Mouse (Mus musculus) hindbrain, embryonic 13.5 days (tissue): Measurements from ENCODE around the gene Stox1. TPM values are rescaled to one million over a fixed set of nuclear protein-coding genes. Genes with fewer than 3 reads are reported as not detected.

ENCODE experiments used
- ATAC-seq: fragments of 200-750 bp; cut with Nextera tagmentation; 2 replicates; pipeline ENCODE4 v1.8.0; 2017; ENCODE audit warnings: moderate TSS enrichment; ENCODE audit not compliant: low FRiP score
- H3K27ac ChIP-seq: fragments of 300-500 bp; sonication (generic); 2 replicates; pipeline ENCODE4 v1.5.1; 2015; ENCODE audit warnings: inconsistent platforms, mild to moderate bottlenecking, moderate library complexity
- H3K27me3 ChIP-seq: fragments of 300-500 bp; sonication (generic); 2 replicates; pipeline ENCODE4 v1.6.1; 2015; ENCODE audit warnings: mild to moderate bottlenecking, inconsistent platforms
- H3K36me3 ChIP-seq: fragments of 300-500 bp; sonication (generic); 2 replicates; pipeline ENCODE4 v1.6.1; 2015; ENCODE audit warnings: mild to moderate bottlenecking, inconsistent platforms
- H3K4me1 ChIP-seq: fragments of 300-500 bp; sonication (generic); replicated peaks from 2 replicates; pipeline ENCODE4 v1.6.1; 2015; ENCODE audit warnings: inconsistent platforms
- H3K4me2 ChIP-seq: fragments of 300-500 bp; sonication (generic); 2 replicates; pipeline ENCODE4 v1.6.1; 2015; ENCODE audit warnings: inconsistent platforms, mild to moderate bottlenecking, moderate library complexity
- H3K4me3 ChIP-seq: fragments of 300-500 bp; sonication (generic); 2 replicates; pipeline ENCODE4 v1.5.1; 2015; ENCODE audit warnings: mild to moderate bottlenecking, inconsistent platforms
- H3K9ac ChIP-seq: fragments of 300-500 bp; sonication (generic); 2 replicates; pipeline ENCODE4 v1.6.1; 2015; ENCODE audit warnings: mild to moderate bottlenecking, inconsistent platforms
- H3K9me3 ChIP-seq: fragments of 300-500 bp; sonication (generic); 2 replicates; pipeline ENCODE4 v1.6.1; 2016; ENCODE audit warnings: inconsistent platforms
- WGBS: fragments of 180-500 bp; shearing (Covaris S2); methylation state at CpG from one replicate; pipeline ENCODE4 v1.1.7; 2015; 5-methylcytosine and 5-hydroxymethylcytosine counted together
- polyA plus RNA-seq: library from polyadenylated mRNA; unstranded; fragments of >200 nt; fragmentation: Nextera tagmentation; extraction: Ambion mirVana; gene quantifications from 2 replicates; pipeline ENCODE4 v1.2.1, GENCODE M21; 2015

Gene Stox1
- polyA plus RNA-seq, 1 experiment from 2014 or later, result 3.0 TPM

GRCm38 (mm10) chr10:62692244-62692643 lies 33.7 kb downstream of the Stox1 start:
- no peak overlapping the region for H3K27ac ChIP-seq
- H3K9me3 ChIP-seq, result no peaks in the 10 kb centered on the region
- H3K4me1 ChIP-seq, result peaks cover 10% of the 10 kb centered on the region
- H3K27me3 ChIP-seq, result peaks cover 32% of the 10 kb centered on the region
- no peak for ATAC-seq
- H3K4me3 ChIP-seq, result no peak overlapping the region
- no peaks in the 10 kb centered on the region for H3K36me3 ChIP-seq
- WGBS, result 71% methylated on average over 3 of the region's 3 CpGs
- H3K4me2 ChIP-seq, result no peak overlapping the region
- H3K9ac ChIP-seq, result no peak overlapping the region

DNA sequence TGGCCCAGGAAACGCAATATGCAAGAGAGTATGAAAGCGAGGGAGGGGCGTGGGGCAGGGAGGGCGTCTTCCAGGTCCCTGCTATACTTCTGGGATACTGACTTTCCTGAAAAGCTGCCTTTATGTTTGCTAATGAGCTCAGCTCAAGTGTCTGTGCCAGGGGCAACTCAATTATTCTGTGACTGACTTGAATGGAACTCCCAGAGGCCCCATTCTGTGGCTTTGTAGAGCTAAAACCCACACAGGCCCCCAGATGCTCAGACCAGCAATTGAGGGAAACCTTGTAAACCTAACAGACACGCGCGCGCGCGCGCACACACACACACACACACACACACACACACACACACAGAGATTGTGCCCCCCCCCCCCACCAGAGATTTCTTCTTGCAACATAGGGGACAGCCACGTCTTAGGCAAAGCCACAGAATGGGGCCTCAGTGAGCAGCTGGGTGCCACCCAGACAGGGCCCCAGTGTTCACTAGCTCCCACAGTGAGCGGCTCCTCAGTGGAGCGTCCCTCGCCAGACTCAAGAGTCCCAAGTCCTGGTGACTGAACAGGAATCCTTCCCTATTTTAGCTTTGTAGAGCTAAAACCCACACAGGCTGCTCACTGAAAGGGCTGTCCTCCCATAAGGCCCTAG lies 38.8 kb downstream of the Stox1 start:
- H3K9me3 ChIP-seq, result no peaks in the 10 kb centered on the region
- ATAC-seq, result peak; percentile 81

DNA sequence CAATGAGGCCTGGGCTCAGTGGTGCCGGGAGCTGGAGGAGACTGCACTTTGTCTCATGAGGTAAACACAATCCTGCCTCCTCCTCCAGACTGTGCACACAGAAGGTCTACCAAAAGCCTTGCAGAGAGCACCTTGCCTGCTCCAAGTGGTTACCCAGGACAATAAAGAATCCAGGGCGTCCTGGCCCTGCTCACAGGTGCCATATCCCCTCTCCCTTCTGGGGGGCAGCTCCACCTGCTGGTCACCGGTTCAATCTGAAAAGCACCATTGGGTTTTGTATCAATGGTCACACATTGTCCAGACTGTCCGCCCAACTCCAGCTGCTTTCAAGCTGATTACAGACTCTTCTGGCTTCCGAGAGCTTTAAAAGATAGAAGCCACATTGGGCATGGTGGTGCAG lies 42.9 kb downstream of the Stox1 start:
- no peak overlapping the region for H3K4me2 ChIP-seq
- no peak overlapping the region for H3K4me3 ChIP-seq
- H3K9ac ChIP-seq, result no peak overlapping the region
- H3K9me3 ChIP-seq, result no peaks in the 10 kb centered on the region
- ATAC-seq, result no peak
- no peak overlapping the region for H3K27ac ChIP-seq
- H3K27me3 ChIP-seq, result peaks cover 60% of the 10 kb centered on the region
- H3K36me3 ChIP-seq, result no peaks in the 10 kb centered on the region
- 63% methylated on average over 5 of the region's 5 CpGs for WGBS
- peaks cover 23% of the 10 kb centered on the region for H3K4me1 ChIP-seq

More for the DNA sequence above, 38.8 kb downstream of the Stox1 start:
- H3K4me1 ChIP-seq, result peaks cover 25% of the 10 kb centered on the region
- no peak overlapping the region for H3K4me3 ChIP-seq
- peak overlapping the region; percentile 61 for H3K27ac ChIP-seq
- no peaks in the 10 kb centered on the region for H3K36me3 ChIP-seq
- H3K4me2 ChIP-seq, result peak overlapping the region; percentile 23
- 9% methylated on average over 14 of the region's 15 CpGs for WGBS
- no peak overlapping the region for H3K9ac ChIP-seq
- H3K27me3 ChIP-seq, result peaks cover 71% of the 10 kb centered on the region

- Histone ChIP-seq H3K4me3 (no peak overlapping the region), H3K9ac (no peak overlapping the region), H3K4me2 (no peak overlapping the region), H3K27ac (no peak overlapping the region), H3K4me1 (no peaks in the 10 kb centered on the region), H3K27me3 (peaks cover 43% of the 10 kb centered on the region), H3K9me3 (no peaks in the 10 kb centered on the region), H3K36me3 (no peaks in the 10 kb centered on the region)
- WGBS, result 92% methylated on average over 1 of the region's 1 CpGs
- no peak for ATAC-seq
Observed at GRCm38 (mm10) chr10:62679833-62680232, 46.1 kb downstream of the Stox1 start.

- 73% methylated on average over 5 of the region's 5 CpGs for WGBS
Observed at GRCm38 (mm10) chr10:62677329-62677728, 48.6 kb downstream of the Stox1 start.

DNA sequence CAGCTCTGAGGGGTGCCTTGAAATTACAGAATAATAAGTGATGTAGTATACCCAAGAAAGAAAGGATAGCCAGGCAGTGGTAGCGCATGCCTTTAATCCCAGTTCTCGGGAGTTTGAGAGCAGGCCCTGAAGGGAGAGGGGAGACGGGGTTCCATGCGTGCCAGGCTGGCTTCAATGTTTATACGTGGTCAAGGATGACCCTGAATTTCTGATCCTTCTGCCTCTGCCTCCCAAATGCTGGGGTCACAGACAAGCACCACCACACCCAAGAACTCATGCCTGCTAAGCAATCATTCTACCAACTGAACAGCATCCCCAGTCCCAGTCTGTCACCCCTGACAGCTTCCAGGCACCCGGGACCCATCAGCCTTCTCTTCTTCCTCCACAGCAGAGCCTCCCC lies 49.7 kb downstream of the Stox1 start:
- H3K4me2 ChIP-seq, result no peak overlapping the region
- H3K9ac ChIP-seq, result no peak overlapping the region
- no peak for ATAC-seq
- H3K27ac ChIP-seq, result no peak overlapping the region
- 90% methylated on average over 6 of the region's 6 CpGs for WGBS
- no peak overlapping the region for H3K4me3 ChIP-seq
- no peaks in the 10 kb centered on the region for H3K9me3 ChIP-seq
- peaks cover 10% of the 10 kb centered on the region; the same call in 1 of the 2 replicates for H3K27me3 ChIP-seq
- H3K4me1 ChIP-seq, result no peaks in the 10 kb centered on the region
- H3K36me3 ChIP-seq, result no peaks in the 10 kb centered on the region

More at GRCm38 (mm10) chr10:62677329-62677728, 48.6 kb downstream of the Stox1 start:
- Histone ChIP-seq H3K9me3 (no peaks in the 10 kb centered on the region), H3K36me3 (no peaks in the 10 kb centered on the region), H3K27ac (no peak overlapping the region), H3K4me2 (no peak overlapping the region), H3K27me3 (peaks cover 20% of the 10 kb centered on the region; the same call in 1 of the 2 replicates), H3K9ac (no peak overlapping the region), H3K4me3 (no peak overlapping the region), H3K4me1 (no peaks in the 10 kb centered on the region)
- ATAC-seq, result no peak

GRCm38 (mm10) chr10:62672359-62672758 lies 53.6 kb downstream of the Stox1 start:
- 0 out of 2 replicates have a peak, but pooled peaks cover 4% of the 10 kb centered on the region for H3K27me3 ChIP-seq
- no peak overlapping the region for H3K9ac ChIP-seq
- H3K9me3 ChIP-seq, result no peaks in the 10 kb centered on the region
- no peak overlapping the region for H3K4me3 ChIP-seq
- no peak overlapping the region for H3K4me2 ChIP-seq
- no peak for ATAC-seq
- H3K4me1 ChIP-seq, result no peaks in the 10 kb centered on the region
- WGBS, result 96% methylated on average over 2 of the region's 2 CpGs
- H3K27ac ChIP-seq, result no peak overlapping the region
- no peaks in the 10 kb centered on the region for H3K36me3 ChIP-seq

DNA sequence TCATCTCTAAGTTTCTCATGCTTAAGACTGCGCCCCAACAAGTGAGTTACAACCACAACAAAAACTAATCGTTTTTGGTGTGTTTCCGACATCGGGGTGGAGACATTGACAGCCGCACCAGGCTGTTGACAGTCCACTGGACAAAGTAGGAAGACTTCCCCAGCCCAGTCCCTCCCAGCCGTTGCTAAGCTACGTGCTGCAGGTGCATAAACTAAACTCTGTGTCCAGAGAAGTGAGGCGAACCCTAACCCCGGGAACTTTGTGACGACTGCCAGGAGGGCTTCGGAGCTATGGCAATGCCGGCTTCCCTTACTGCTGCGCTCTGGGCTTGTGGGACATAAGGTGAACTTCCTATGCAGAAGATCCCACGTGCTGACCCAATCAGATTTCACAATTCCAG lies 56.7 kb downstream of the Stox1 start:
- Histone ChIP-seq H3K4me1 (no peaks in the 10 kb centered on the region), H3K27ac (no peak overlapping the region), H3K27me3 (0 out of 2 replicates have a peak, but pooled peaks cover 6% of the 10 kb centered on the region), H3K9me3 (no peaks in the 10 kb centered on the region), H3K36me3 (no peaks in the 10 kb centered on the region), H3K9ac (no peak overlapping the region), H3K4me2 (no peak overlapping the region), H3K4me3 (no peak overlapping the region)
- no peak for ATAC-seq
- 80% methylated on average over 14 of the region's 14 CpGs for WGBS

GRCm38 (mm10) chr10:62668463-62668862 lies 57.5 kb downstream of the Stox1 start:
- 0 out of 2 replicates have a peak, but pooled peaks cover 6% of the 10 kb centered on the region for H3K27me3 ChIP-seq
- no peaks in the 10 kb centered on the region for H3K36me3 ChIP-seq
- H3K9ac ChIP-seq, result no peak overlapping the region
- 87% methylated on average over 2 of the region's 2 CpGs for WGBS
- no peaks in the 10 kb centered on the region for H3K9me3 ChIP-seq
- ATAC-seq, result no peak
- H3K27ac ChIP-seq, result no peak overlapping the region
- H3K4me1 ChIP-seq, result no peaks in the 10 kb centered on the region
- H3K4me3 ChIP-seq, result no peak overlapping the region
- no peak overlapping the region for H3K4me2 ChIP-seq

- Histone ChIP-seq H3K27ac (no peak overlapping the region), H3K4me1 (no peaks in the 10 kb centered on the region), H3K27me3 (0 out of 2 replicates have a peak, but pooled peaks cover 6% of the 10 kb centered on the region), H3K9me3 (no peaks in the 10 kb centered on the region), H3K4me3 (no peak overlapping the region), H3K36me3 (no peaks in the 10 kb centered on the region), H3K4me2 (no peak overlapping the region), H3K9ac (no peak overlapping the region)
- no peak for ATAC-seq
- 84% methylated on average over 5 of the region's 5 CpGs for WGBS
Observed at GRCm38 (mm10) chr10:62668043-62668442, 57.9 kb downstream of the Stox1 start.

GRCm38 (mm10) chr10:62664963-62665590 lies 60.9 kb downstream of the Stox1 start:
- H3K27ac ChIP-seq, result no peak overlapping the region
- WGBS, result 68% methylated on average over 27 of the region's 27 CpGs
- H3K9me3 ChIP-seq, result no peaks in the 10 kb centered on the region
- H3K4me2 ChIP-seq, result peak overlapping the region; percentile 13; the same call in 1 of the 2 replicates
- H3K4me3 ChIP-seq, result no peak overlapping the region
- ATAC-seq, result no peak
- H3K4me1 ChIP-seq, result no peaks in the 10 kb centered on the region
- H3K36me3 ChIP-seq, result no peaks in the 10 kb centered on the region
- H3K27me3 ChIP-seq, result peaks cover 10% of the 10 kb centered on the region; the same call in 1 of the 2 replicates
- H3K9ac ChIP-seq, result no peak overlapping the region

DNA sequence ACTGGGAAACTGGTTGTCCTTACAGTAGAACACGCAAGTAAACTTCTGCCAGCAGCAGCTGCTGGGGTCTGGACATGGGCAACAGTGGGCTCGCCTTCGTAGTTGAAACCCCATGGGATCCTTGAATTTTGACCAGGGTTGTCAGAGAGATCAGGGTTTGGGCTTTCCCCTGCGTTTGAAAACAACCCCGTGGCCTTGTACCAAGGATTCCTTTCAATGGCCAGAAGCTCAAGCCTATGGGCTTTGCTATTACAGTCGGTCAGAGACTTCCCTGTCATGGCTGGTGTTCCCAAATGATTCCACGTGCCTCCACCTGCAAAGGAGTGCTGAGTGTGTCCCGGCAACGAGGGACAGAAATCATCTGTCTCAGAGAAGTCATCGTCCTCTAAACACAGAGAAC lies 61.8 kb downstream of the Stox1 start:
- WGBS, result 84% methylated on average over 10 of the region's 10 CpGs
- Histone ChIP-seq H3K9me3 (no peaks in the 10 kb centered on the region), H3K4me3 (no peak overlapping the region), H3K9ac (no peak overlapping the region), H3K36me3 (no peaks in the 10 kb centered on the region), H3K4me2 (no peak overlapping the region), H3K27ac (no peak overlapping the region), H3K4me1 (no peaks in the 10 kb centered on the region), H3K27me3 (peaks cover 10% of the 10 kb centered on the region; the same call in 1 of the 2 replicates)
- no peak for ATAC-seq

DNA sequence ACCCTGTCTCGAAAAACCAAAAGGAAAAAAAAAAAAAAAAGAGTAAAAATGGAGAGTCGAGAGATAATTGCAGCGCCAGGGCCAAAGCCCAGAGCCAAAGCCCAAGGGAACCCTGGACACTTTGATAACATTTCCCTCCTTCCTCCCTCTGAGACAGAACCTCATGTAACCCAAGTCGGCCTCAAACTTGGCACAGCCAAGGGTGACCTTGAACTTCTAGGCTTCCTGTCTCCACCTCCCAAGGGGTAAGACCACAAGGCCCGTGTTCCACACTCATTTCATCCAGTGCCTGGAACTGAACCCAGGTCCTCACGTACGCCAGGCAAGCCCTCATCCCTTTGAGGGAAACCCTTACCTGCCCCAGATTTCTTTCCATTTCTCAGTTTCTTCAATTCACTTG lies 69.2 kb downstream of the Stox1 start:
- 0 out of 2 replicates have a peak, but pooled peaks cover 3% of the 10 kb centered on the region for H3K4me1 ChIP-seq
- H3K9ac ChIP-seq, result no peak overlapping the region
- H3K4me3 ChIP-seq, result no peak overlapping the region
- no peaks in the 10 kb centered on the region for H3K9me3 ChIP-seq
- no peak overlapping the region for H3K4me2 ChIP-seq
- H3K36me3 ChIP-seq, result no peaks in the 10 kb centered on the region
- 87% methylated on average over 7 of the region's 7 CpGs for WGBS
- H3K27ac ChIP-seq, result no peak overlapping the region
- no peak for ATAC-seq
- 0 out of 2 replicates have a peak, but pooled peaks cover 3% of the 10 kb centered on the region for H3K27me3 ChIP-seq
